Mouse (Mus musculus) liver, adult 2 months (tissue): ENCODE measurements around the gene H1foo.

ENCODE experiments used
- CTCF ChIP-seq: fragments of 200-500 bp; IDR thresholded peaks from 2 replicates; pipeline ENCODE4 v1.5.1; 2011; ENCODE audit warnings: low read depth, low read length, control low read depth
- POLR2A ChIP-seq: fragments of 200-500 bp; IDR thresholded peaks from 2 replicates; pipeline ENCODE4 v1.6.1; 2011; ENCODE audit warnings: low read length, control low read depth; ENCODE audit not compliant: insufficient read depth; ENCODE audit errors: extremely low read depth

GRCm38 (mm10) chr6:115902545-115902944 is 42.2 kb upstream of the H1foo start:
- TF ChIP-seq POLR2A (no peak), CTCF (no peak)
